Mouse (Mus musculus) embryonic fibroblast, embryonic 13.5 days (primary cell): ENCODE data around the gene Tnfrsf13c. TPM values are rescaled to one million over a fixed set of nuclear protein-coding genes. Genes with fewer than 3 reads are reported as not detected.

Experiments used
- H3K27ac ChIP-seq: 2 replicates; pipeline ENCODE4 v1.5.1; 2012; ENCODE audit warnings: low read length, control low read depth, inconsistent platforms; ENCODE audit not compliant: insufficient read depth
- H3K4me1 ChIP-seq: 2 replicates; pipeline ENCODE4 v1.6.1; 2011; ENCODE audit warnings: low read length; ENCODE audit not compliant: control insufficient read depth, insufficient read depth
- H3K4me3 ChIP-seq: 2 replicates; pipeline ENCODE4 v1.5.1; 2011; ENCODE audit warnings: mild to moderate bottlenecking, control low read depth, low read length; ENCODE audit not compliant: insufficient read depth
- CTCF ChIP-seq: IDR thresholded peaks from 2 replicates; pipeline ENCODE4 v1.5.1; 2011; ENCODE audit warnings: mild to moderate bottlenecking, control low read depth, low read length, moderate library complexity, borderline replicate concordance; ENCODE audit not compliant: insufficient read depth
- POLR2A ChIP-seq: IDR thresholded peaks from 2 replicates; pipeline ENCODE4 v1.6.1; 2011; ENCODE audit warnings: low read depth, mild to moderate bottlenecking, control low read depth, low read length, moderate library complexity
- polyA plus RNA-seq: library from polyadenylated mRNA; stranded (reverse); fragments of >200 nt; gene quantifications from 2 replicates; pipeline ENCODE4 v1.2.4, GENCODE M21; 2011; ENCODE audit warnings: low read depth; ENCODE audit not compliant: missing spikeins, insufficient read length

Gene Tnfrsf13c
- polyA plus RNA-seq, 1 experiment = not detected

- TF ChIP-seq CTCF = no peak
- Histone ChIP-seq H3K4me1 (peaks cover 14% of the 10 kb centered on the region), H3K27ac (no peak overlapping the region), H3K4me3 (no peak overlapping the region)
Measured at GRCm38 (mm10) chr15:82210801-82211200, 13.4 kb downstream of the Tnfrsf13c start.

GRCm38 (mm10) chr15:82209295-82210050, 14.7 kb downstream of the Tnfrsf13c start:
- TF ChIP-seq CTCF (no peak), POLR2A (no peak)
- Histone ChIP-seq H3K4me3 (no peak overlapping the region), H3K27ac (no peak overlapping the region), H3K4me1 (peaks cover 14% of the 10 kb centered on the region)

- no peak for TF ChIP-seq POLR2A
- no peak for TF ChIP-seq CTCF
- Histone ChIP-seq H3K4me3 (no peak overlapping the region), H3K4me1 (peaks cover 14% of the 10 kb centered on the region)
Measured at GRCm38 (mm10) chr15:82208307-82208706, 15.9 kb downstream of the Tnfrsf13c start.

DNA sequence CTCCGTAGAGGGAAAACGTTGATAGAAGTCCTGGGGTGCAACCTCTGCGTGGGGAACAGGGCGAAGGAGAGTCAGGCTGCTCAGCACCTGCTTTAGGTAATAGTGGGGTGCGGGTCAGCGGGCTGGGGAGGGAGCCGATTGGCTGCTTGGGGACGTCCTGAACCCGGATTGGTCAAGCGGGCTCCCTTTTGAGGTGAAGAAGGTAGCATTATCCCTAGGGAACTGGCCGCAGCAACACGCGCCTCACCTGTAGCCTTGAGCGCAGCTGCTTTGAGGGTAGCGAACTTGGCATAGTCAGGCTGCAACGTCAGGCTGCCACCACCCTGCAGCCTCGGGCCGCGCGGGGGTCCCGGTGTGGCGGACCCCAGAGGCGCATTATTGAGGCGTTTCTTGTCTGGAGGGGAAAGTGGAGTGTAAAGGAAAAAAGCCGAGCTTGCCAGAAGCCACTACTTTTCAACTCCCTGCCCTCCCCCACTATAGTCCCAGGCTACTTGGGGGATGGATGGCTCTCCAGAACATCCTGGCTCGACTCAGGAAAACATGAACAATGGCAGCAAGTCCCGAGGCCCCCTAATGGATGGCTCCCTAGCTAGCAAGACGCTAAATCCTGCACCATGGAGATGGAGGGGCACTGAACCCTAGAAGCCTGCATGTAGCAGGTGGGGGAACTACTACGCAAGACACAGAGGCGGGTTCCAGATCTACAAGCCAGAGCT, 16.5 kb downstream of the Tnfrsf13c start:
- H3K27ac ChIP-seq = no peak overlapping the region
- peaks cover 14% of the 10 kb centered on the region for H3K4me1 ChIP-seq
- TF ChIP-seq POLR2A (no peak), CTCF (no peak)
- no peak overlapping the region for H3K4me3 ChIP-seq

More at GRCm38 (mm10) chr15:82208307-82208706, 15.9 kb downstream of the Tnfrsf13c start:
- no peak overlapping the region for H3K27ac ChIP-seq

DNA sequence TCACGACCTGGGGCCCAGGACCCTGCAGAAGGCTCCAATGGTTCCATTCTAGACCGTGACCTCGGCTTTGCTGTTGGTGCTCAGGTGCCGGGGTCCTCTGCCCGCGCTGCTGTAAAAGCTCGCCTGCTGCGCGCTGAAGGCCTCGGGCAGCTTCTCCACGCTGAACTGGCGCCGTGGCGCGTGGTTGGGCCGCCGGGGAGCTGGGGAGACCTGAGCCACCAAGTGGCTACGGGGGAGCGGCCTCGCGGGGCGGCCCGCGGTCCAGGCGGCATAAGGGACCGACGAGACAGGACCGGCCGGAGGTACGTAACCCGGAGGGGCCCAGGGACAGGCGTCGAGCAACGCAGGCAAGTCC, 17.1 kb downstream of the Tnfrsf13c start:
- no peak for TF ChIP-seq POLR2A
- TF ChIP-seq CTCF = no peak
- H3K4me3 ChIP-seq = no peak overlapping the region
- H3K4me1 ChIP-seq = peaks cover 14% of the 10 kb centered on the region
- no peak overlapping the region for H3K27ac ChIP-seq

- H3K4me1 ChIP-seq = peaks cover 14% of the 10 kb centered on the region
- no peak overlapping the region for H3K4me3 ChIP-seq
- no peak for TF ChIP-seq CTCF
- TF ChIP-seq POLR2A = no peak
- H3K27ac ChIP-seq = no peak overlapping the region
Measured at GRCm38 (mm10) chr15:82206365-82207104, 17.6 kb downstream of the Tnfrsf13c start.

DNA sequence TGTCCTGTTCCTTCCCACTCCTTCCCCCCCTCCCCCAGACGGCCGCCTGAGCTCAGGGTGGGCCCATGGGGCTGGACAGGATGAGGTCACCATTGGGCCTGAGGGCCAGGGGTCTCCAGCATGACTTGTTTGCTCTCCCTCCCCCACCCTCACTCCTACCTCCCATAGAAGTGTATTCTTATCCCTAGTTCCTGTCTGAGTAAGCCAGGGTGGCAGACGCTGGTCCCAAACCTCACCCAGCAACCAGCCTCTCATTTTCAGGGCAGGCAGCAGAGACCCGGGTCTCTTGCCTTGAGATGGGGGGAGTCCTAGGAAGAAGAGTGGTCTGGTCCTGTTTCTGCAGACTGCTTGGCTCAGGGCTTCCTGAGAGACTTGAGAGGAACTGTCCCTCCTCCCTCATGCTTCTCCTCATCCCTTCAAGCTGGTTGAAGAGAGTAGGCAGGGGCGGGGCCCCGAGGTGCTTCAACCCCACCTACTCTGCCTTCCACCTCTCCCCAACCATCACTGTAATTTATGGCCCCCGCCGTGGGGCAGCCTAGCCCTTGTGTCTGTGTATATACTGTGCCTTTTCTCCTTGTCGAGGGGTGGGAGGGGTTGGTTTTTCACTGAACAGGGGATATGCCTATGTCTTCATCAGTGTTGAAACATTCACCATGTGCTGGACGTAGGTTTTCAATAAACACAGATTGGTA, 19.3 kb downstream of the Tnfrsf13c start:
- TF ChIP-seq CTCF (no peak), POLR2A (no peak)
- Histone ChIP-seq H3K4me1 (peaks cover 8% of the 10 kb centered on the region), H3K4me3 (no peak overlapping the region), H3K27ac (no peak overlapping the region)

GRCm38 (mm10) chr15:82203611-82204351, 20.4 kb downstream of the Tnfrsf13c start:
- TF ChIP-seq CTCF (no peak), POLR2A (no peak)
- H3K27ac ChIP-seq = no peak overlapping the region

DNA sequence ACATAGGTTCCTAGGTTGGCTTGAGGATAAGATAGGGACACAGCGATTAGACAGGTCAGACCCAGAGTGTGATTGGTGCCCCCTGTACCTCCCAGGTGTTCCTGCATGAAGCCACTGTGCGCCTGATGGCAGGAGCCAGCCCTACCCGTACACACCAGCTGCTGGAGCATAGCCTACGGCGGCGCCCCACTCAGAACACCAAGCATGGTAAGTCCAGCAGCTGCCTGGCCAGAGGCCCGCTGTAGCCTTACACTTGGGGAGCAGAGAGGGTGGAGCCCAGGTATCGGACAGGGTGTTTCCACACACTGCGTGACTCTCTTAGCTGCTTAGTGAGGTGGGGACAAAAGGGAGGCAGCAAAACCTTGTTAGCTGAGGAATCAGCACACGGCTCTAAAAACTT, 21.1 kb downstream of the Tnfrsf13c start:
- Histone ChIP-seq H3K27ac (no peak overlapping the region), H3K4me3 (no peak overlapping the region), H3K4me1 (peaks cover 8% of the 10 kb centered on the region)
- TF ChIP-seq CTCF (no peak), POLR2A (no peak)

More at GRCm38 (mm10) chr15:82203611-82204351, 20.4 kb downstream of the Tnfrsf13c start:
- Histone ChIP-seq H3K4me1 (peaks cover 8% of the 10 kb centered on the region), H3K4me3 (no peak overlapping the region)
